Mouse (Mus musculus) heart, postnatal 0 days (tissue): ENCODE measurements around the gene Pom121l2.

Experiments used
- CTCF ChIP-seq: IDR thresholded peaks from 2 replicates; pipeline ENCODE4 v1.5.1; 2016; ENCODE audit warnings: antibody characterized with exemption, control low read depth, low read depth
- EP300 ChIP-seq: IDR thresholded peaks from 2 replicates; pipeline ENCODE4 v1.6.1; 2016; ENCODE audit warnings: antibody characterized with exemption, low read depth

DNA sequence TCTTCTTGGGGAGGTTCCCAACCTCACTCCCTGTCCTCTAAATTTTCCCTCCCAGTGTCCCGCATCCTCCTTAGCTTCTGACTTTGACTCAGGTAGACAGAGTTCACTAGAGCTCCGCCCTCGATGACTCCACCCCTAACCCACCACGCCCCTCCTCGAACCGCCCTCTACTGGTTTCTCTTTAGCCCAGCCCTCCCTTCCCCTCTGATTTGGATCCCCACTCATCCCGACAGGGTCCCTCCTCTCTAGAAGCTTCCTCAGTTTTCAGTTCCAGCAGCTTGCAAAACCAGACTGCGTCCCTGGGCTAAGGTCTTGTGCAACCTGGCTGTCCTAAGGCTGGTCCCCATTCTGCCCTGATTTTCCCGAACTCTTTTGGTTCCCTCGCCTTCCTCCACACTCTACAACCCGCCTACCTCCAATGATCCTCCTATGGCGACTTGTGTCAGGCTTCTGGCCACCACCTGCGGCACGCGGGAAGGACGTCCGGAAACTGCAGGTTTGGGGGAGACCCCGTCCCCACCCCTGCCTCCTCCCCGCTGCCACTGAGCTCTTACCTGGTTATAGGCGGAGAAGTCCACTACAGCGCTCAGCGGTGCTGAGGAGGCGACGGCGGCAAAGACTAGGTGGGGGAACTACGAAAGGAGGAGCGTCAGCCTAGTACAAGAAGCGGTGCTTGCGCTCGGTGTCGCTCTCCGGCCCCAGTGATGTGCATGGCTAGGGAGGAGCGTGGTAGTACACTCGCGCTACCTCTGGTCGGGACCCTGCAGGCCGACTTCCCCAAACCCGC, 25.5 kb downstream of the Pom121l2 start:
- TF ChIP-seq CTCF (no peak), EP300 (no peak)
